Mouse (Mus musculus) brain, embryonic 14.5 days (tissue): ENCODE measurements around the gene Sectm1b. TPM values are rescaled to one million over a fixed set of nuclear protein-coding genes. Genes with fewer than 3 reads are reported as not detected.

Source experiments
- DNase-seq: peaks from one replicate; pipeline ENCODE4 v3.0.0-alpha.2; 2011; ENCODE audit warnings: low read depth
- CTCF ChIP-seq: fragments of 200-500 bp; IDR thresholded peaks from 2 replicates; pipeline ENCODE4 v1.5.1; 2012; ENCODE audit warnings: inconsistent platforms, mild to moderate bottlenecking, moderate library complexity, borderline replicate concordance; ENCODE audit not compliant: insufficient read depth, insufficient read length; ENCODE audit errors: extremely low read depth
- POLR2A ChIP-seq: fragments of 200-500 bp; IDR thresholded peaks from 2 replicates; pipeline ENCODE4 v1.6.1; 2012; ENCODE audit warnings: mild to moderate bottlenecking, inconsistent platforms, borderline replicate concordance; ENCODE audit not compliant: poor library complexity, insufficient read depth, insufficient read length, severe bottlenecking; ENCODE audit errors: extremely low read depth
- polyA plus RNA-seq: library from polyadenylated mRNA; depleted of rRNA; stranded (reverse); fragments of >200 nt; gene quantifications from 2 replicates; pipeline ENCODE4 v1.2.3, GENCODE M21; 2012; rRNA removed

Gene Sectm1b
- polyA plus RNA-seq, 1 experiment = not detected

GRCm38 (mm10) chr11:121010044-121010755 is 53.2 kb downstream of the Sectm1b start:
- TF ChIP-seq POLR2A (no peak), CTCF (no peak)
- no peak for DNase-seq

- TF ChIP-seq CTCF = no peak
- no peak for TF ChIP-seq POLR2A
- DNase-seq = no peak
Observed at GRCm38 (mm10) chr11:121006184-121006583, 57.2 kb downstream of the Sectm1b start.

GRCm38 (mm10) chr11:121004281-121004680 is 59.1 kb downstream of the Sectm1b start:
- no peak for DNase-seq
- TF ChIP-seq POLR2A = no peak
- TF ChIP-seq CTCF = no peak

Other genes starting within 250 kb of the Sectm1b start
- gene Fasn, start 239.0 kb downstream of the Sectm1b start, polyA plus RNA-seq = 298 and 471 TPM in 2 replicates
- 5.6 and 7.2 TPM in 2 replicates for gene Ccdc57, start 130.7 kb downstream of the Sectm1b start, polyA plus RNA-seq
- 9.4 and 10.9 TPM in 2 replicates for gene Slc16a3, start 115.1 kb downstream of the Sectm1b start, polyA plus RNA-seq
- gene Csnk1d, start 72.2 kb downstream of the Sectm1b start, polyA plus RNA-seq = 187 and 202 TPM in 2 replicates
- gene Cd7, start 24.2 kb downstream of the Sectm1b start, polyA plus RNA-seq = 0.08 TPM in 1 of 2 replicates, not detected in the other
- gene Sectm1a, start 17.7 kb upstream of the Sectm1b start, polyA plus RNA-seq = 0.19 TPM in 1 of 2 replicates, not detected in the other
- gene Tex19.2, start 55.1 kb upstream of the Sectm1b start, polyA plus RNA-seq = not detected in 2 replicates
- gene Tex19.1, start 82.6 kb upstream of the Sectm1b start, polyA plus RNA-seq = not detected in 2 replicates
- 0.26 and 0.30 TPM in 2 replicates for gene Uts2r, start 96.7 kb upstream of the Sectm1b start, polyA plus RNA-seq
- gene Hexdc, start 140.9 kb upstream of the Sectm1b start, polyA plus RNA-seq = 70.6 and 92.9 TPM in 2 replicates
- 8.4 and 11.9 TPM in 2 replicates for gene Ogfod3, start 141.1 kb upstream of the Sectm1b start, polyA plus RNA-seq
- gene Cybc1, start 165.8 kb upstream of the Sectm1b start, polyA plus RNA-seq = 44.1 and 56.4 TPM in 2 replicates
- gene Narf, start 173.7 kb upstream of the Sectm1b start, polyA plus RNA-seq = 75.1 and 88.5 TPM in 2 replicates
- 67.6 and 85.4 TPM in 2 replicates for gene Foxk2, start 196.4 kb upstream of the Sectm1b start, polyA plus RNA-seq